Mouse (Mus musculus) CH12.LX (cell line): ENCODE results near the gene 1700029P11Rik.

Experiments
- CTCF ChIP-seq, 2 experiments: IDR thresholded peaks in 1 of 2; conservative IDR thresholded peaks in 1 of 2; 2 replicates each; pipeline ENCODE4 v1.5.1; 2011 to 2012; ENCODE audit warnings: low read depth in 2 of 2, low read length in 2 of 2, improper control_type of control experiment in 1 of 2, inconsistent platforms in 1 of 2, mild to moderate bottlenecking in 1 of 2, moderate library complexity in 1 of 2
- MEF2A ChIP-seq: IDR thresholded peaks from 2 replicates; pipeline ENCODE4 v1.6.1; 2014; ENCODE audit warnings: low read depth, mild to moderate bottlenecking, inconsistent platforms, low read length, improper control_type of control experiment, borderline replicate concordance

GRCm38 (mm10) chr15:81990549-81990948 lies 10.2 kb downstream of the 1700029P11Rik start:
- TF ChIP-seq CTCF (conservative IDR thresholded peaks at IDR 0.05 in 1 of 2, IDR thresholded peaks at IDR 0.05 in 1 of 2; ENCODE audit: low read depth in 2 of 2, low read length in 2 of 2) = no peak
- TF ChIP-seq MEF2A = no peak
